Mouse (Mus musculus) adrenal gland, postnatal 36 days (tissue): Measurements from ENCODE around the gene Htr3b. TPM values are rescaled to one million over a fixed set of nuclear protein-coding genes. Genes with fewer than 3 reads are reported as not detected.
"Not testable (repeated sequence)": the region's sequence is repeated elsewhere in the genome, so short reads cannot be mapped to it uniquely, and the experiment has no call there.

Experiments
- DNase-seq, 2 experiments: peaks; one replicate each; pipeline ENCODE4 v3.0.0; 2021; ENCODE audit warnings: mixed read lengths in 1 of 2
- long read RNA-seq, 2 experiments: library from polyadenylated mRNA; stranded (forward); transcript quantifications; one replicate each; pipeline ENCODE4 v2.0.0; 2021; ENCODE audit warnings: borderline sequencing depth in 2 of 2
- total RNA-seq, 2 experiments: library from RNA; stranded (reverse); gene quantifications; 2 replicates each; pipeline ENCODE4 v1.2.3; 2021

Htr3b gene
- under 1 TPM; 0.20 to 0.33 TPM for total RNA-seq
- long read RNA-seq, experiment 1: 0 reads
- long read RNA-seq, experiment 2: 0 reads

DNA sequence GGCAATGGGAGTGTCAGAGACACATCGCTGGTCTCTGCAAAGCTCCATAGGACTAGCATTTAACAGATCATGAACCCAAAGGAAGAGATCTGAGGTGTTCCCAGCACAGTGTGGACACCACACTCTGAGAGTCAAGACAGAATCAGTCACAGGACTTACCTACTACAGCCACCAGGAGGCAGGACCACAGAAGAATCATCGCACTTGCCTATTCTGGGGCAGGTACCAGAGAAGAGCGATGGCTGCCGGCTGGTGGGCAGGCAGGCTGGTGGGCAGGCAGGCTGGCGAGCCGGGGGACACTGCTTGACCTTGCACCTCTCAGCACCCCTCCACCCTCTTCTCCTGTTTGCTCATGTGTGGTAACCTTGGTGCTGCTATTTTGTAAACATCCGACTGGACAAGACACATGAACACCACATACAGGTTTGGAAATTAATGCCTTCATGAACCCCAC, at the start of gene Htr3b:
Gene Htr3b, minus strand, starts transcription at position 404 of the 454 bp plus-strand sequence.
- no peak for DNase-seq

DNA sequence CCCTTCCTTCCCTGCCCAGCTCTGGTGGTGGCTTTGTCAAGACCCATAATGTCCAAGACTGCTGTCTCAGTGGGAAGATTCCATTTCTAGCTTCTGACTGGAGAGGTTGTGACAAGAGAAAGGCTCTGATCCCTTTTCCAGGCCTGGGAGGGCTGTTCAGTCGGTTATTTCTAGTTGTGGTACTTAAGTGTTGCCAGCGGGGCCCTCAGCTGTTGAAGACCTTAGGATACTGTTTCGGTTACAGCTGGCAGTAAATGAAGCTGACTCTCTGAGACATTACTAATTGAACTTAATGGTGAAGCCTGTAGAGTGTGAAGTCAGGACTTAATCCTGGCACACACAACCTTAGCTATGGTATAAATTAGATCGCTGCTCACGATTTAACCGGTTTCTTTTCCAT, 34.5 kb upstream of the Htr3b start:
- no peak for DNase-seq

DNA sequence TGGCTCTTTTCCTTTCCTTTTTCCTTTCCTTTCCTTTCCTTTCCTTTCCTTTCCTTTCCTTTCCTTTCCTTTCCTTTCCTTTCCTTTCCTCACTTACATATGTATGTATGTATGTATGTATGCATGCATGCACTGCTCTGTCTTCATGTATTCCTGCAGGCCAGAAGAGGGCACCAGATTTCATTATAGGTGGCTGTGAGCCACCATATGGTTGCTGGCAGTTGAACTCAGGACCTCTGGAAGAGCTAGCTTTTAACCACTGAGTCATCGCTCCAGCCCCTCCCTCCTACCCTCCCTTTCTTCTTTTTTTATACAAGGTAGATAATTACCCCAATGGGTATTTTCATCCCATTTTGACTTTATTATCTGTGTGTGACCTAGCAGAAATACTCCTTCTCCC, 30.9 kb upstream of the Htr3b start:
- DNase-seq: no peak

DNA sequence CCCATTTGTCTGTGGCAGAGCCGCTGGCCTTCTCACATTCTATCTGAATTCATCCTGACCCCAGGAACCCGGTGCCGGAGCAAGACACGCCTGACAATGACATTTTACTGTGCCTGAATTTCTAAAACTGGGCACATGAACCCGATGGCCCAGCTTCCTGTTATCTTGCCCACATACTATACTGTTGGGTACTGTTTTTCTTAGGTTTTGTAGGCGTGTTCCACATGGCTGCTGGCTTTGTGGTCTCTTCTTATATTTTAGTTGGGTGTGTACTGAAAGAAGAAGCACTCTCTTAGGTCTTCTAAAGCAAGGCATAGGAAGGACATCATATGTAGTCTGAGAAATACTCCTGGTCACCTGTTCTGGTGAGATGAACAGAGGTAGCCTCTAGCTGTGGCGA, 30.0 kb upstream of the Htr3b start:
- DNase-seq: no peak

DNA sequence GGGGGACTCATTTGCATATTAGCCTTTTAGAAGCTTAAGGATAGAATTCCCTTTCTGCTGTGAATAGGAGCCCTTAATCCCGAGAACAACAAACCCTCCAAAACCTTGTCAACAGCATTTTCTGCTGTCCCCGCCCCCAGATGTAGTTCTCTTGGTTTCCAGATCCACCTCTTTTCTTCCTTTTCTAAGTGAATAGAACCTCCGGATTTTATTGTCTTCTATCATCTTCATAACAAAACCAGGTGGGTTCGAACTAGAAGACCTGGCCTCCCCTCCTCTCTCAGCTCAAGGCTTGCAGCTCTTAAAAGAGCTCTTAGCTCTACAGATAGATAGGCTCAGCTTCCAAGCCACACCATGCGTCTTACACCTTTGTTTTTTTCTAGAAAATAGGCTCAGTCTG, 26.9 kb upstream of the Htr3b start:
- no peak for DNase-seq

DNA sequence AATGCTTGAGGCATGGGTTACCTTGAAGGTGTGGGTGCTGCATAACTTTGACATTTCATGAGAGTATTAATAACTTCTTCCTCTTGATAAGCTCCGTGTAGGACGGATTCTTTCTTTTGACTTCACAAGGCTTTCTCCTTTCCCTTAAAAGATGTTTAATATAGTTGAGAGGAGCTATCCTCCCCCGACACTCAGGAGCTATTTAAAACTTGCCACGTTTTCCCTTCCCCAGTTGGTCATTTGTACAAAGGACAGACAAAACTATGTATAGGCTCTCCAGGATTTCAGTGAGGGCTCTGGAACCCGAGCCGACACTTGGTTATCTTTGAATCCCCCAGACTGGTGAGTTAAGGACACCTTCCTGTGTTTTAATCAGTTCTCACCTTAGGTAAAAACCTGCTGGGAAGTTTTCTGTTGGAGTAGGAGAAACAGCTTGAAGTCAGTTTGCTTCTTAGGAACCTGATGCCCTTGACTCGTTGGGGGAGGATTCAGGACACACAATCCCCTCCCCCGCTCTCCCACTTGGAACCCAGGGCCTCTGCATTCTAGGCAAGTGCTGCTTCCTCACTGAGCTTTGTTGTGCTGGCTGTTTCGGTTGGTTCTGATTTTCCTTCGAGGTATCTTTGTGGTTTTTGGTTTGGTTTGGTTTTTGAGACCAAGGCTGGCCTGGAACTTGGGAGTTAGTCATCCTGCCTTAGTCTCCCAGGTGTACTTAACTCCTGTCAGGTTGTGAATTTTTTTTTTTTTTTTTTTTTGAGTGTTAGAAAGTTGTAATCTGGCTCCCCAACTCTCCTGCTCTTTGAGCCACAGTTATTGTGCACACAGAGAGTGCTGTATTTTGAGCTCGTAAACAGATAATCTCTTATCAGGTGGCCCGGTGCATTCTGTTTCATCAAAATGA, 22.7 kb upstream of the Htr3b start:
- DNase-seq: peak; percentile 8 to 17

DNA sequence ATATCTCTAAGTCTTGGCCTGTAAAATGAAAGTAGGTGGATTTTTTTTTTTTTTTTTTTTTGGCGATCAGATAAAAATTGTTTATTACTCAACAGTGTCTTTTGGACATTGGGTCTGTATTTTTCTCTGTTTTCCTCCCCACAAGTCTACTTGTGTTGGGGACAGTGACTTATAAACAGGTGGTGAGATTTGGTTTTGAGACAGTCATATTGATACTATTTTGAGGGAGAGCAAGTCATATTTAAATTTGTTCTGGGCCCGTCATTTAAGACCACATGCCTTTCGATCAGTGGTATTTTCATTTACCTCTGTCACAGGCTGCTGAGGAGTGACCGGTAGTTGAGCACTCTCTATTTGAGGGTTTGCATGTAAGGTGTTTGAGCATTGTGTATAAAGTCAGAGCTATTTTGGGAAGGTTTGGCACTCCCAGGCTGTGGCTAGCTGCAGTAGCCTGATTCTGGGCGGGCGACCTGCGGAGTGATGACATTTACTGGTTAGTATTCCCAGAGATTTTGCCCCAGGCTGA, 21.9 kb upstream of the Htr3b start:
- DNase-seq: peak; percentile 20 to 37

DNA sequence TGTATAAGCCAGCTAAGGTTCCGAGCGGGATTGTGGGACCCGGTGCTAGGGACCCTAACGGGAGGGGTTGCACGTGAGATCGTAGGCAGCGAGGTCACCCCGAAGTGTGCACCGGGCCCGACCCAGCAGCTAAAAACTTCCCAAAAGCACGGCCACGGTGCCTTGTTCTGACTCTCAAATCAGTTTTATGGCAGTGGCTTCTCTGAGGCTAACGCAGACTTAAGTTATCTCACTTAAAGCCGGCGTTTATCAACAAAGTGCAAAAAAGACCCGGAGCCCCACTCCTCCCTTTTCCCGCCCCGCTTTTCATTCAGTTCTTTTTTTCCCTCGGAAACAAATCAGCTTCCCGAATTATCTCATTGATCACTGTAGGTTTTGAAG, 20.9 kb upstream of the Htr3b start:
- no peak for DNase-seq

DNA sequence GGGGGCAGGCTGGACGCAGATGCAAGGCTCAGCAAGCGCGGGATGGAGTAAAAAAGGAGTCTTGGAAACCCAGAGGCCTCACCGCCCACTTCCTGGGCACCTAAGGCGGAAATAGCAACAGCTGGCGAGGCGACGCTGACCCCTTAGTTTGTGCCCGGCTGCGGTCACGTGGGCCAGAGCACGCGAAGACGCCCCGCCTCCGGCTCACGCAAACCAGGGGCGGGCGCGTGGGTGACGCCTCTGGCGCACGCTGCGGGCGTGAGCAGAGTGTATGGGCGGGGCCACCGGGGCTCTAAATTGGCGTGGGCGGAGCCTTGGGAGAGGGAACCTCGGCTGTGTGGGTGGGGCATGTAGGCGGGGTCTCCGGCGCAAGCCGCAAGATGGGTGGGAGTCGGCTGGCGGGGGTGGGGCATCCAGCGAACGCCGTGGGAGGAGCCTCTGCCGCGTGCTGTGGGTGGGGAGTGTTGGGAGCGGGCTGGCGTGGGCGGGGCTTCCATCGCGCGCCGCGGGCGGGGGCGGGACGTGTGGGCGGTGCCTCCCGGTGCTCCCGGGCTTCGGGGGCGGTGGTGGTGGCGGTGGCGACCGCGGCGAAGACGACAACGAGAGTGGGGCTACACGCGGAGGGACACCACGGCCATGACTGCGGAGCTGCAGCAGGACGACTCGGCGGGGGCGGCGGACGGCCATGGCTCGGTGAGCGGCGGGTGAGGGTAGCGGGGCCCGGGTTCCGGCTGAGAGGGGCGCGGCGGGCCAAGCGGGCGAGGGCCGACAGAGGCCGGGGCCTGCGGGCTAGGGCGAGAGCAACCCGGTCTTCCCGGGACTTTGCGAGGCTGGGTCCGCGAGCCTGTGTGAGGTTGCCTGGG, 20.3 kb upstream of the Htr3b start, which contains the start of gene Usp28:
Gene Usp28, plus strand, starts transcription at position 531 of the 863 bp plus-strand sequence.
- peak; percentile 100 for DNase-seq

DNA sequence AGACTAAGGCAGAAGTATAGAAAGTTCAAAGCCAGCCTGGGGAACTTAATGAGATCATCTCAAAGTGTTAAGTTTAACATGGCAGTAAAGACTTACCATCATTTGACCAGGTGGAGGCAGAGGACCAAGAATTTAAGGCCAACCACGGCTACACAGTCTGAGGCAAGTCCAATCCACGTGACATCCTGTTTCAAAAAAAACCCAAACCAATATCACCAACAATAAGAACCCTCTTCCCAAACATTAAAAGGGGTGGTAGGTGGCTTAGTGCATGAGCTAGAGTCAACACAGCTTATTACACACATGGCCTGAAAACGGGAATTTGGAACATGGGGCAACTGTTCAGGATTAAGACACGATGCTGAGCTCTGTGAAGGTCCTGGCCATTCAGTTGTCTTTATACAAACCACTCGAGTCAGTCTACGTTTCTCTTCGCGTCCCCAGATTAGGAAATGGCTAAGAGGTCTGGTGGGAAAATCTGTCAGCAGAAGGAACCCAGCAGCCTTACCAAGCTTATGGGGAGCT, 19.6 kb upstream of the Htr3b start:
- DNase-seq: no peak

DNA sequence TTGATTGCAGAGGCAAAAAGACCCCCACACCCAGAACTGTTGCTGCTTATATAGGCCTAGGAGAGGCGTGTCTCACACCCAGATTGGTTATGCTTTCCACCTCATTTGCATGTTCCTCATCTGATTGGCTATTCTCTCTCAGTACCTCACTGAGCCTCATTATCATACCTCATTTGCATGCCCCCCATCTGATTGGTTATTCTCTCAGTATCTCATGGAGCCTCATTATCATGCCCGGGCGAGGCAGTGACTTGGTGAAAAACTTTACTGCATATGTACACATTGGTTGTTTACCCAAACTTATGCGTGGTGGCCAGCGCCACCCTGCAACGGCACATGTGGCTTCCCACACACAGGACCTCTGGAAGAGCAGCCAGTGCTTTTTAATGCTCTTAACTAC, 19.0 kb upstream of the Htr3b start:
- not testable (repeated sequence) for DNase-seq

DNA sequence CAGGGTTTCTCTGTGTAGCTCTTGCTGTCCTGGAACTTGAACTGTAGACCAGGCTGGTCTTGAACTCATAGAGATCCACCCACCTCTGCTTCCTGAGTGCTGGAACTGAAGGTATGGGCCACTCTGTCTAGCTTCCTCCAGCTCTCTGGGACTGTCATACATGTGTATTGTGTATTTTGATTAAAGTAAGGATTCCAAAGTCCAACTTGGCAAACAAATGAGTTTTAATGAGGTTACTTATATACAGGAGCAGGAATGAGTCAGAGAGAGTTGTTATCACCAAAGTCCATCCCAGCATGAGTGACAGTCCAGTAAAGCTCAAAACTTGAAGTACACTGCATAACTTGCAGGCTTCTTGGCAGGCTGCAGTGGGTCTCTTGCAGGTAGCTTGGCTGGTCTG, 17.0 kb upstream of the Htr3b start:
- no peak for DNase-seq

DNA sequence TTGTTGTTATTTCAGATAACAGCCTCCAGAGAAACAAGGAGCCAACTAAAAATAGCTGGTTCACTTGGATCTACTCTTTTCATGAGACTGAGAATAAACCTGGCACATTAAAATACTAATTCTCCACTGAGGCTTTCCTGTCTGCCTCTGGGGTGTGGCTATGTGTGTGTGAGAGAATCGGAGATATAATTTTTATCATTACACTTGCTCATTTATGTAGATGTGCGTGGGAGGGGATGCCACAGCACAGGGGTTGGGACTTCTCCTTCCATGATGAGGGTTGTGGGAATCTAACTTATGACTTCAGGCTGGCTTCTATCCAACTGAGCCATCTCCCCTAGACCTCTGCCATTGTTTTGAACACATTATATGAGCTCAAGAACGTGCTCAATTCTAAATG, 16.0 kb upstream of the Htr3b start:
- DNase-seq: no peak

DNA sequence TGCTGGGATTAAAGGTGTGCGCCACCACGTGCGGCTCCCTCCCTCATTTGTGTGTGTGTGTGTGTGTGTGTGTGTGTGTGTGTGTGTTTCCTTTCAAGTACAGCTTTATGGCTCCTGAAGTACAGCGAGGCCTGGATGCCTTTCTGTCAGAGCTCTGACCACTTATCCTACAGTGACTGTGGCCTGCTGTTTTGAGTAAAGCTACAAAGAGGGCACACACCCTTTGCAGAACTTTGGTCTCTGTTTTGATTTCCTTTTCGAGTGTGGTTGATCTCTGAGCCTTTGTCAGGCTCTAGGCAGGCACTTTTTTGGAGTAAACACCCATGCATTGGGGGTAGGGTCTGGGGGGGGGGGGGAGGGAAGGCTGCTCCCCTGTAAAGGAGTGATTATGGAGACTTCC, 15.6 kb upstream of the Htr3b start:
- DNase-seq: no peak

DNA sequence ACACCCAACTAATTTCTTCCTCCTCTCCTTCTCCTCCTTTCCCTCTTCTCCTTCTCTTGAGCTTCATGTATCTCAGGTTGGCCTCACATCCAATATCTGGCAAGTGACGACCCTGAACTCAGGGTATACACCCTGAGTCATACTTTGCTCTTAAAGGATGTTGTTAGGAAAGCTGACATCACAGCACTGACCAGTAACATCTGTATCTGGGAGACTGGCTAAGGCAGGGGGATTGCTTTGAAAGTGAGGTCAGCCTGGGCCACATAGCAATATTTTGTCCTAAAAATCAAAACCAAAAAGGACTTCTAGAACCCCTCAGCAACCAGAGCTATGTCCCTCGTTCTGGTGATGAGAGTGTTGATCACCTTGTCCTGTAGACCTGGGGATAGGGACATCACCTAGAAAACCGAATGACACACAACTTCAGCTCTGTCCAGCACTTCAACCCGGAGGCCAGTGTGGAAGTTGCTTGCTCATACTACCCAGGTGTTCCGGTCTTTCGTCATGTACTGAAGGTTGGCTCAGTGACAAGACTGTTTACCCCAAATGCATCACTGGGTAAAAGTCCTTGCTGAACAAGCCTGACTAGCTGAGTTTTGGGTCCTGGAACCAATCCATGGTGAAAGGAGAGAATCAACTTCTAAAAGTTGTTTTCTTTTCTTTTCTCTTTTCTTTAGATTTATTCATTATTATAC, 12.0 kb upstream of the Htr3b start:
- DNase-seq: no peak

DNA sequence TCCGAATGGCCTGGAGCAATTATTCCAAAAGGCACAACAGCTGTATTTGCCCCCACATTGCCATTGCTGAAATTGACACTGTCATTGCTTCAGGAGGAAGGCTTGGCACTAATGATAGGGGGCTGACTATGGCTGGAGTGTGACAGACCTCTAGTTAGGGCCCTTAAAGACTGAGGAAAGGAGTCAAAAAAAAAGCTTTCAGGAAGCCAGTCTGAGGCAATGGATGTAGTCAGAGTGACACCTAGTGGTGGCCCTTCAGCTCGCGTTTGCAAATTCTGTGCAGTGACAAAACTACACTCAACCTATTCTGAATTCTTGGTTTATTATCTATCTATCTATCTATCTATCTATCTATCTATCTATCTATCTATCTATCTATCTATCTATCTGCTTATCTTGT, 7.7 kb upstream of the Htr3b start:
- DNase-seq: peak; percentile 45 to 61

DNA sequence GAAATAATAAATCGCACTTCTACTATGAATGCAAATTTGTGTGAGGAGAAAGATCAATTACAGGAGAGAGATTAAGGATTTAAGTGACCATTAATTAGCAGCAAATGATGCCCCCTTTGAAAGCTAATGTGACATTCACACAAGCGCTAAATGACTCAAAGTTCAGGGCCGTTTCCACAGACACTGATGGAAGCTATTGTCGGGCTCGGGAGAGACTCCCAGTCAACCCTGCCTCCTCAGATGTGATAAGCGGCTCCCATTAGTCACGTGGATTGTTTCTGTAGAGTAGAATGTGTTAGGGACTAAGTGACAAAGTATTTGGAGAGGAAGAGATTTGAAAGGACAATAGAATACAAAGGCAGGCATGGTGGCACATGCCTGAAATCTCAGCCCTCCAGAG, 2.7 kb downstream of the Htr3b start:
- DNase-seq: peak in 1 of 2 experiments; percentile 6

DNA sequence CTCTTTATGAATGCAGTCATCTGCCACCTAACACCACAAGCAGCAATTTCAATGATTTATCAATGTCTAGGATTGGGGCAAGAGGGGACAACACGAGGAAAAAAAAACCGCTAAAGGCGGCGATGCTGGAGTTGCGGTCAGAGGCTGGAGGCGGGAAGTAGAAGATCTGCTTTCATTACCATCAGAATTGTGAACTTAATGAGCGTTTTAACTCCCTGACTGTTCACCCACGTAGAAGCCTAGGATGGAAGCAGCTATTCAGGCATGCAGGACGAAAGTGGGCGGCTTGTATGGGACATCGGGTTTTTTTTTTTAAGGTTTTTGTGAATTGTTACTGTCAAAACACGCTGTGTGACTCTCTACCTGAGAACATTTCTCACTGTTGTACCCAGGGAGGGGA, 3.5 kb downstream of the Htr3b start:
- DNase-seq: no peak

DNA sequence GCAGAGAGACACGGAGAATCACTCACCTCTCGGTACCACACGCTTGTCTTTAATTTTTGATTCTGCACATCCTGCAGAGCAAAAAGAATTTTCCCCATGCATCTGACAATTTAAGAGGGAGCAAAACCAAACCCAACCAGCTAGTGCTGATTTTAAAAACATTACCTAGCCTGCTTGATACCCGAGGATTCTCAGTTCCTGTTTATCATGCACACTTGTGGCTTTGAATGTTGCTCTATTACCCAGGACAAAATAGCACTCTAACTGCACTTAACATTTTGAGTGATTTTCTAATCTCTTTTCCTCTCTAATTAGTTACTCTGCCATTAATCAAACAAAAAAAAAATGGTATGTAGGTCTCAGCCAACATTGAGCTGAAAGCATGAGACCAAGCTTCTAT, 17.2 kb downstream of the Htr3b start:
- DNase-seq: no peak

DNA sequence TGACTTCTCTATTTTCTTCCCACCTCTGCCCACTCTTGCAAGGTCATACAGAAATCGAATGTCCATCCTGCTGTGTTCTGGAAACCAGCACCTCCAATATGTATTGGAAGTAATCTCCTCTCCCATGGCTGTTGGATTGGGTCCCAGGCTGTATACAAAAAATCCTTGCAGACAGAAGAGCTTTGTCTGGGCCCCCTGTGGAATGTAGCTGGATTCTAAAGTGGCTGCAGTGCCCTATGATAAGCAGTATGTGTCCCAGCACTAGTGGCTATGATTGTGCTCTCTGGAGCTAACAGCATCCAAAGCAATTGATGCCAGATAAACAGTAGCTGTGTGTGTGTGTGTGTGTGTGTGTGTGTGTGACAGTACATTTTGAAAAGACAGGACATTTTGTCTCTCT, 22.4 kb downstream of the Htr3b start:
- no peak for DNase-seq

DNA sequence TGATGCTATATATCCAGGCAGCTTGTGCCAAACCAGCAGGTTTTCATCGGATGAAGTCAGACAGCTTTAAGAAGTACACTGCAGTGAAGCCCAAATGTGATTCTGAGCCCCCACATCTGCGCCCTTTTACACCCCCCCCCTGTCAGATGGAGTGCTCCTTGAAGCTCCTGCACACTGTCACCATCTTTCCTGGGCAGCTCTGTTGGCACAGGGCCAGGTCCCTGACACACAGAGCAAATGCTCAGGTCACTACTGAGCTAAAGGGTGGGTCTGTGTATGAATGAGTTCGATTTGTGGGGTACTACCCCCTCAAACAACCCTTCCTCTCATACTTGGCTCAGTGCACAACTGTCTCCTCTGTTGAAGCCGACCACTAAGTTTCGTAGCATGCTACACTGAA, 35.4 kb downstream of the Htr3b start:
- DNase-seq: no peak

DNA sequence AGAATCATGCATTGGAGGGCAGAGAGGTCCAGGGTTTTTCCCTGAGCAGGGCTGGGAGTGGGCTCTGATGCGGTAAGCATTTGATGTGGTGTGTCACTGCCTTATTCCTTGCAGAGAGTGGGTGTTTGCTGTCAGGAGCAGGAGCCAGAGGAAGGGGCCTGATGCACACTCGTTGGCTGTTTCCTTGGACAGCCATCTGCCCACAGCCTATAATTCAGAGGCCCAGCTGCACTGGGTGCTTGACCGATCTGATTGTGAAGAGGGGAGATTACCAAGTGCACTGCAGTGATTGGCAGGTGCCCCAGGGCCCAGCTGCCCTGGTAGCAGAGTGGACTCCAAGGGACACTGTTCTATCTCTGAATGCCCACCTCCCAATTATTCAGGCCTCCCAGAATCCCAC, 36.0 kb downstream of the Htr3b start:
- DNase-seq: no peak
